Mouse (Mus musculus) frontal cortex, adult 2 months (tissue): ENCODE results near the gene Xab2. TPM values are rescaled to one million over a fixed set of nuclear protein-coding genes. Genes with fewer than 3 reads are reported as not detected.
A peak's percentile ranks its signal among the peaks of the same experiment; 100 is the strongest.
"Not testable (repeated sequence)": the region's sequence is repeated elsewhere in the genome, so short reads cannot be mapped to it uniquely, and the experiment has no call there.

Source experiments
- DNase-seq, 2 experiments: peaks; one replicate each; pipeline ENCODE4 v3.0.0; 2022; ENCODE audit warnings: low spot score in 1 of 2; ENCODE audit errors: extremely low spot score in 1 of 2
- polyA plus RNA-seq: library from polyadenylated mRNA; depleted of rRNA; stranded (reverse); fragments of >200 nt; gene quantifications from 2 replicates; pipeline ENCODE4 v1.2.3, GENCODE M21; 2012

The Xab2 gene
- polyA plus RNA-seq, 1 experiment, result 56.4 TPM

DNA sequence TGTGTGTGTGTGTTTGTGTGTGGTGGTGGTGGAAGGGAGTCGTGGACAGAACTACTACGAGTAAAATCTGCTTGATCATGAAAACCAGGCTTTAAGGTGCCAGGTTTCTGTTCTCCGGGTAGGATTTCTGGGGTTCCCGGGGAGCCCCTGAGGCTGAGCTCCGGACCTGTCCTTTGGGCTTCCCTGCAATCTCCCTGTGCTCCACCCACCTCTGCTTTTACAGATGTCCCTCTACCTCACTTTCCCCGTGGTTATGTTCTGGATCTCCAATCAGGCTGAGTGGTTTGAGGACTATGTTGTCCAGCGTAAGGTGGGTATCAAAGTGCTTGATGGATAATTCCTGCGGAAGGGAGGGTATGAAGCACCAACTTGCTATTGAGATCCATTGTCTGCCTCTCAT is 1.0 kb upstream of the Xab2 start:
- no peak for DNase-seq

DNA sequence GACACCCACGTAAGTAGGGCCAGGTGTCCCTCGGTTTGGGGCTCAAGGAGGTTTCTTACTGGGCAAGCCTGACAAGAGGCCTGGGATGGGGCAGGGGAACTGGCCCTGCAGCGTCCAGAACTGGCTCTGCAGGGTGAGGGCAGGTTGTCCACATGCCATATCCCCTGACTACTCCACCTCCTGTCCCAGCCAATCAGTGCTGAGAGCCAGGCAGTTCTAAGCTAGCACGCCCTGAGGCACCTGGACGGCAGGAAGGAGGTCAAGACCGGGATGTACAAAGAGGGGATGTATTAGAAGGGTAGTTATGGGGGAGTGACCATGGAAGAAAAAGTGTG is 11.3 kb downstream of the Xab2 start:
- DNase-seq, result no peak

DNA sequence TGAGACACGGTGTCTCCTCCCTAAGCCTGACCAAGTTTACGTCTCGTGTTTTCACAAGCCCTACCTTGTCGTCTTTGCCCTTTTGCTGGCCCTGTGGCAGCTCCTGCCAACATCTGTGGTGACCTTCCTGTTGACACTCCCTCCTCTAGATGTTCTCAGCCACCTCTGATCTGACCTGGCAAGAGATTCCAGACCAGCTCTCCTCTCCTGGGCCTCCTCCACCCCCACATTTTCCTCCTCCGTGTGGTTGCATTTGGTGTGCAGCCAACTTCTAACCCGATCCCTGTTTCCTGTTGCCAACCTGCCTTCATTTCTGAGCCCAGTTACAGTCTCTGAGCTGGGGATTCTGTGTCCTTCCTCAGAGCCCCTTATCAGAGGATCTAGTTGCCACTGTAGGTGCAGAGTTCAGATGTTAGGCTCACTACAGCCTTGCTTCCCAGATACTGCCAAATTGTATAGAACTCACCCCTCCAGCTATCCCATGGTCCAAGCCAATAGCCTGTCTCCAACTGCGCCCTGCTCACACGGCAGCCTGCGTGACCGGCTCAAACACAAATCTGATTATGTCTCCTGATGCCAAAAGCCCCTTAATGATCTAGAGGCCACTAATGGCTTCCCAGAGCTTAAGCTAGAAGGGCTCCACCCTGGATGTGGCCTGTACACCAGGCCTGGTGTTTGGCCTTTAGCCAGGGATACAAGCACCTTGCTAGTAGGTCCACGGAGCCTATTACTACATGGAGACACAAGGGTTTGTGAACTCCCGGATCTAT is 11.9 kb downstream of the Xab2 start:
- no peak for DNase-seq

DNA sequence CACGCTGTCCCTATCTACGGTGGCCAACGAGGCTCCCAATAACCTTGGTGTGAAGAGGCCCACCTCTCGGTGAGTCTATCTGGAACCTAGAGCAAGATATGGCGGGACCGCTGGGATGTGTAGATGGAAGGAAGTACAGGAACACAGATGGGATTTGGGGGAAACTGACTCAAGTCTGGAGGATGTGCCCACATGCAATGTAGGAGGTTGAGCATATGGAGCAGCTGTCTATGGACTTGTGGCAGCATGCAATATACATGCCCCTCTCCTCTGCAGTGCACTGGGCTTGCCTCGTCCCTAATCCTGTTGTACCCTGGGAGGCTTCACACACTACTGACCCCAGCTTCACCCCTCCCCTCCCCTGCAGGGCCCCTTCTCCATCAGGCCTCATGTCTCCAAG is 13.3 kb downstream of the Xab2 start:
- no peak for DNase-seq

DNA sequence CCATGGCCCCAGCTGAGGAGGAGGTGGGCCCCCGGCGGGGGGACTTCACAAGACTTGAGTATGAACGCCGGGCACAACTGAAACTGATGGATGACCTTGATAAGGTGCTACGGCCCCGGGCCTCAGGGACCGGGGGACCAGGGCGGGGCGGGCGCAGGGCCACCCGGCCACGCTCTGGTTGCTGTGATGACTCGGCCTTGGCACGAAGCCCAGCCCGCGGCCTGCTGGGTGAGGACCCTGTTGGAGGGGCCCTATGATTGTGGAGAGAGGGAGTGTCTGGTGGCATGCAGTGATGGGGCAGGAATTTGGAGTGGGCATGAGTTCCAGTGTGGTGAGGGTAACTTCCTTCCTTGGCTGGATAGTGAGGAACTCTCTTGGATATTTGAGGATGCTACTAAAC is 14.5 kb downstream of the Xab2 start:
- no peak for DNase-seq

DNA sequence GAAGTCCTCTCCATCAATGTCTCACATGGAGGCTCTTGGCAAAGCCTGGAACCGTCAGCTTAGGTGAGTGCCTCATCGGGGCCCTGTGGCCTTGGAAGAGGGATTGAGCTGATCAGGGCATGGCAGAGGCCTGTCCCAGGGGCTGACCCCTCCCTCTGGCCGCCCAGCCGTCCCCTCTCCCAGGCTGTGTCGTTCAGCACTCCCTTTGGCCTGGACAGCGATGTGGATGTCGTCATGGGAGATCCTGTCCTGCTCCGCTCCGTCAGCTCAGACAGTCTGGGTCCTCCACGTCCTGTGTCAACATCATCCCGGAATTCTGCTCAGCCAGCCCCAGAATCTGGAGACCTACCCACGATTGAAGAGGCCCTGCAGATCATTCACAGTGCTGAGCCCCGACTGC is 17.7 kb downstream of the Xab2 start:
- DNase-seq, result no peak

DNA sequence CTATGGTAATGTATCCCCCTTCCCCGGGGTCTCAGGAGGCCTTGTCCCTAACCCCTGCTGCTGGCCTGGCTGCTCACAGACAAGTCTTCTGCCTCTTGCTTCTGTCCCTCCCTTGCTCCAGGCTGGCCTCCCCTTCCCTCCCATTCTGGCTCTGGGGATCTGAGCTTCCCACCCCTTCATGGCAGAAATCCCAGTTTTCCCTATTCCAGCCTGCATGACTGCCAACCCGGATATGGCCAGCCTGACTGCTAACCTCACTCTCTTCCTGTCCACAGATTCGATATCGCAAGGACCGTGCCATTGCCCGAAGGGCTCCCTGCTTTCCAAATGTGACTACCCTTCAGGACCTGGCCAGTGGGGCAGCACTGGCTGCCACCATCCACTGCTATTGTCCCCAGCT is 20.7 kb downstream of the Xab2 start:
- DNase-seq, result no peak

DNA sequence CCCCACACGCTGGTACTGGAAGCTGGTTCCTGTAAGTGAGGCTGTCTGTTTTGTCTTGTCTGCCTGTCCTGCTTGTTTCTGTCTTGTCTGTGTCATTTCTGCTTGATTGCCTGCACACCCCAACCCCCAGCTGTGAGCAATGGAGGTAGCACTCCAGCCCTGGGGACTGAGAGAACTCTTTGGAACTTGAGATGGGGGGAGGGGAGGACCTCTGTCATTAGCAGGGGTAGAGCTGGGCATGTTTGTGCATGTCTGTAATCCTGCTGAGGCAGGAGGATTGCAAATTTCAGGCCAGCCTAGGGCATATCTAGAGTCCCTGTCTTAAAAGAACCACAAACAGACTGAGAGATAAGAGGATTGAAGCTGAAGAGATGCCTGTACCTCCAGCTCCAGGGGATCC is 21.9 kb downstream of the Xab2 start:
- no peak for DNase-seq

DNA sequence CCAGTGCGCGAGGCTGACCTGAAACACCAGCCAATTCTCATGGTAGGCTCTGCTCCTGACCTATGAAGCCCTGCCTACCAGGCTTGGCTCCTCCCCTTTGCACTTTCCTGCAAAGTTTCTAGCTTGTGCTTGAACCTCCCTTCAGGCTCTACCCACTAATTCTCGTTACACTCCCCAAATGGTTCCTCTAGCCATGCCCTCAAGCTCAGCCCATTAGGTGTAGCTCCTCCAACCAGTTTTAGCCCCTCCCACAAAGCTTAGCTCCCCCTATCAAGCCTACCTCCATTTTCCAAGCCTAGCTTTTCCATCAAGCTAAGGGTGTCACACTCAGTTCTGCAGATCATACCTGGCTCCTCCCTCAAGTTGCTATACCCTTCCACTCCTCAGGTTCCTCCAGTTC is 23.1 kb downstream of the Xab2 start:
- no peak for DNase-seq

DNA sequence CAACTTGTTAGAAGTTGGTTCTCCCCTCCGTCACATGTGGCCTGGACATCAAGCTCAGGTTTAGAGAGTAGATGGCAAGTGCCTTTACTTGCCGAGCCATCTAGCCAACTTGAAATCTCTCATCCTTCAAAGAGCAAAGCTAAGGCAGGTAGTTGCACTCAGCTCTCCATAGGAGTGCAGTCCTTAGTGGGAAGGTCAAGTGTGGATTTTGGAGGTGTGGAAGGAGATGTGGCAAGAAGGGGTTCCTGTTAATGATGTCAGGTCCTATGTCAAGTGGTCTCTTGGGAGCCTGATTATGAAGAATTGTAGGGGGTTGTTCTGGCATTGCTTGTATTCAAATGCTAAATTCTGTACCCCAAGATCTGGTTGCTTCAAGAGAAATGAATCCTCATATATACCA is 26.6 kb downstream of the Xab2 start:
- DNase-seq, result no peak

DNA sequence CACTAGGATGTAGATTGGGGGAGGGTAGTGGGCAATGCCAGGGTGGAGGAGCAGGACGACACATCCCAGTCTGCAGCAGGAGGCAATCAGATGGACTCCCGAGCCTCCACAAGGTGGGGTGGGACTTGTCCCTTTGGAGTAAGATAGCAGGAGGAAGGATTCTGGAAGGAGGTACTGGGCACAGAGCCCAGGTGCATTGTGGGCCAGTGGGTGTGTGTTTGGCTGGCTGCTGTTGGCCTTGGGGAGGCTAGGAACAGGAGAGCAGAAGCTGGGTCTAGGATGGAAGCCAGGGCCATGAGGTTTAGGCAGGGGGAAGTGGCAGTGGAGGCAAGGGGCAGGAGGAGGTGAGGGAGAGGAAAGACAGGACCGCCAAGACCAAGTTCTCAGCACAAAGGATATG is 27.6 kb downstream of the Xab2 start:
- no peak for DNase-seq

DNA sequence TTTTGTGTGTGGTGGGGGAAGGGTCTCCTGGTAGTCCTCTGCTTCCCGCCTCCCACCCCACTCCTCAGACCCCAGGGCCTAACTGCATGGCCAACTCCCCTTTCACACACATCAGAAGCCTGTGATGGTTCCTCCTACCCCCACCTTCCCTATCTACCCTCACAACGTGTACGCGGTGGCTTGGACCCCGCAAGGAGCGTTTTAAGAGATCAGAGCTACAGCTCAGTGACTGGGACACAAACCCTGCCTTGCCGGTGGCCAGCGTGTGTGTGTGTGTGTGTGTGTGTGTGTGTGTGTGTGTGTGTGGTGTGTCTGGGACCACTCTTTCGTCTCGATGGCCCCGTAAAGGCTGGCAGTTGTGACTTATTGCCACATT is 32.9 kb downstream of the Xab2 start:
- no peak for DNase-seq

DNA sequence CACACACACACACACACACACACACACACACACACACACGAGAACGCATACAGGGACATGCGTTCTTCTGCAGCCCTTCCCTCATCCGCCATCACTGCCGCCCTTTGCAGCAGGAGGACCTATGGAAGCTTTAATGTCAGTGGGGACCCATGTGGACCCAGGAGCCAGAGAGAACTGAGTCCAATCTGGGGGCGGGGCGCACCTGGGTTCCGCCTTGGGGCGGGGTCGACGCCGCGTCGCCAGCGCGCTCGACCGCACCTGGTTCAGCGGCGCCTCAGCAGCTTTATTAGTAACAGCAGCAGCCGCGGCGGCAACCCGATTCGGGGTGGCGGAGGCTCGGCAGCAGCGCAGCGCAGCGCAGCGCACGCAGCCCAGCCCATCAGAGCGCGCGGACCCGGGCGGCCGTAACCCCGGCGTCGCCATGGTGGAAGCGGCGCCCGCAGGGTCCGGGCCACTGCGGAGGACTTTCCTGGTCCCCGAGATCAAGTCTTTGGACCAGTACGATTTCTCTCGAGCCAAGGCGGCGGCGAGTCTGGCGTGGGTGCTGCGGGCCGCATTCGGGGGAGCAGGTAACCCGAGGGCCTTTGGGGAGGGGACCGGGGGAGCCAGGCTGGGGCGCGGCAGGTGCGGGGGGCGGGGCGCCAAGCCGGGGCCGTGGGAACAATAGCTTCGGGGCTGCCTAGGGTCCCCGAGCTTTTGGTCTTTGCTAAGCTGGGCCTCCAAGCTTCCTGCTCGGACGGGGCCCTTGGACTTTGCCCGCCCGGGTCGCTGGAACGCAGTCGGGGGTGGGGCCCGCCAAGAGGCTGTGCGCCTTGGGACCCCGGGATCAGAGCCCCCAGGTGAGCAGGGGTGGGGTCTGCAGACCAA is 33.5 kb downstream of the Xab2 start:
- peak in 1 of 2 experiments; percentile 74 for DNase-seq

DNA sequence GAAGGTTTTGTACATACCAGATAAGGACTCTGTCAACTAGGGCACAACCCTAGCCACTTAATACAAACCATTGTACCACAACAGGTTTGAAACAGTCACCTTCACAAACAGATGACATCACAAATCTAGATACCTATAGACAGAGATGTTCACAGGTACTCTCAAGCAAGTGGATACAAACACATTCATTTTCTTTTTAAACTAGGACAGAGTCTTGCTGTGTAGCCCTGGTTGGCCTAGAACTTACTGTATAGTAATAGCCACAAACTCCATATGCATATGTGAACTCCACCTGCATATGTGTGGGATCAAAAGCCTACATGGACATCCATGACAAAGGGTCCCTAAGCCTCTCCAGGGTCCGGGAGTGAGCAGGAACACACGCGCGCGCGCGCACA is 34.1 kb downstream of the Xab2 start, which contains the start of gene Camsap3:
TSS of gene Camsap3 (plus strand) at position 301 of the 398 bp plus-strand sequence.
- no peak for DNase-seq

DNA sequence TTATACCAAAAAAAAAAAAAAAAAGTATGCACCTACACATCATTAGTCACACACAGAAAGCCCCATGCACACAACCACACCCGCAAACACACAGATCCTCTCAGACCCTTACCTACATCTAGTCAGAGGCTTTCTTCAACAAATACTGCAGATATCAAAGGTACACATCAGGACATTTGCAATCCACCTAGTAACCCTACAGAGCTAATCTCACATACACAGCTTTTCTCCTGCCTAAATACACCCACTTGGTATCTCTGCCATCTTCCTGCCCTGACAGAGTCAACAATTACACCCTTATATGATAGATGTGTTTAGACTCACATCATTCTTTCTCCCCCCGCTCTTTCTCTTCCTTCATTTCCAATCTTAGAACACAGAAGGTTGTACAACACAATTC is 34.7 kb downstream of the Xab2 start:
- DNase-seq, result no peak

DNA sequence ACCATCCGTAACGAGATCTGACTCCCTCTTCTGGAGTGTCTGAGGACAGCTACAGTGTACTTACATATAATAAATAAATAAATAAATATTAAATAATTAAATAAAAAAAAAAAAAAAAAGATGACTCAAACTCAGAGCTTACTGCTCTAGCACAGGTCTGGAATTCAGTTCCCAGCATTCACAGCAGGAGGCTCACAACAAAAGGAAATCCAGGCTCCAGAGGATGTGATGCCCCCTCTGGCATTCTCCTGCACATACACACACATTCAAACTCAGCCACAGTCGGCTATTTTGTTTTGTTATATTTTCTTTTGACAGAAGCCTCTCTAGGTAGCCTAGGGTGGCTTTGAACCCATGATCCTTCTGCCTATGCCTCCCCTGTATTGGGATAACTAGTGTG is 39.2 kb downstream of the Xab2 start:
- DNase-seq, result not testable (repeated sequence)

DNA sequence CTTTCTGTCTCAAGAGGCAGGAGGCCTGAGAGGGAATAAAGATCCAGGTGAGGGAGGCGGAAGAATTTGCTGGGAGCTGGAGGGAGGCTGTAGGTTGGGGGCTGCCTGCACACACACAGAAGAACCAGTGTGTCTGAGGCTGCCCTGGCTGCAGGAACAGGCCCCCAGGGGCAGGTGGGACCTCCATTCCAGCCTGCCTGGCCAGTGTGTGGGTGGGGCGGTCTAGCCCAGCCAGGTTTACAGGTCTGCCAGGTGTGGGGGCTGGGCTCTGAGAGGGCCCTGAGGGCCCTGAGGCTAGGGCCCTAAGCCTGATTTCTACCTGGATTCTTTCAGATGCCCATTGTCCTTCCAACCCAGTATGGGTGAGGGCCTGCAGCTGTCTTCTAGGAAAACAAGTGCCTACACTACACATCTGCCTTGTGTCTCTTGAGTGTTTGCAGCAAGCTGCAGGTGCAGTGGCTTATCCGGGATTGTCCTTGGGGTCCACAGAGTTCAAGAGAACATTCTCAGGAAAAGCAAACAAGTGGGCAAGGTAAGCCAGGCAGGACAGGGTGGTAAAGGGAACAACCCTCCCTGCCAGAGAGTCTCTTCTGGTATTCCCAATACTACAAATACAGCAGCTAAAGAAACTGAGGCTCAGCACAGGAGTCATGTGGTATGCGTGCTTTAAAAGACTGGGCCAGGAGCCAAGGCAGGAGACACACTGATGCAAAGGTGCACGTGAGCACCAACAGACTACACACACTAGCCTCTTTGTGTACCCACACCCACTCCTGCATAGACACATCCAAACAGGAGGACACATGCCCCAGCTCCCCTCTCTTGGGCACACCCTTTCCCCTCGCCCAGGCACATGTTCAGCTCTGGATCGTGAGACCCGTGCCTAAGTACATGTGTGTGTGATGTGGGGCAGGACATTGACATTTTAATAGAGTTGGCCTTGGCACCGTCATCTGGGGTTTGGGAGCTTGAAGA is 41.4 kb downstream of the Xab2 start:
- no peak for DNase-seq

DNA sequence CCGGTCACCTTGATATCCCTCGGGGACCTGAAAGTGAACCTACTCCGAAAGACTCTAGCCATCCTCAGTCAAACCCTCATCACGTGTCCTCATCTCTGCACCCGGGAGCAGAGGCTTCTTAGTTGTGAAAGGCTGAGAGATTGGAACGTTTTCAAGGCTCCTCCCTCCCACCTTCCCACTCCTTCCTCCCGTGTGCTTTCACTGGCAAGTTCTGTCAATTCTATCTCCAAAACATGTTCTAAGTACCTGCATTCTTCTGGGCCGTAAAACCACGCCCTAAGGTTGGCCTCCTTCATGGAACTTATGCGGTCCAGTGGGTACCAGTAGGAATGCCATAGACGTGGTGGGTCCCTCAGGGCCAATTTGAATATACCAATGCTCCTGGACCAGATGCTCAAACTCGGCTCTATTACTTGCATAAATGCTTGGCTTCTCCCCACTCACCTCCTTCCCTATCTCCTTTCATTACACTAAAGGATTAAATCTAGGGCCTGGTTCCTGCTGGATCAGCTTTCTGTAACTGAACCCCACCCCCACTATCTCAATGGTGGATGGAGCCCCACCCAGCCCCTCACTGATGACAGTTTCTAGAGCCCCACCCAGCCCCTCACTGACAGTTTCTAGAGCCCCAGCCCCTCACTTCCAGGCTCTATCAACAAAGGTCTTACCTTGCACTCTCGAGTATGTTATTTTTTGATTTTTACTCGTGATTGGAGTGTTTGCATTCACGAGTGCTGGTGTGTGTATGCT is 44.7 kb downstream of the Xab2 start:
- no peak for DNase-seq

DNA sequence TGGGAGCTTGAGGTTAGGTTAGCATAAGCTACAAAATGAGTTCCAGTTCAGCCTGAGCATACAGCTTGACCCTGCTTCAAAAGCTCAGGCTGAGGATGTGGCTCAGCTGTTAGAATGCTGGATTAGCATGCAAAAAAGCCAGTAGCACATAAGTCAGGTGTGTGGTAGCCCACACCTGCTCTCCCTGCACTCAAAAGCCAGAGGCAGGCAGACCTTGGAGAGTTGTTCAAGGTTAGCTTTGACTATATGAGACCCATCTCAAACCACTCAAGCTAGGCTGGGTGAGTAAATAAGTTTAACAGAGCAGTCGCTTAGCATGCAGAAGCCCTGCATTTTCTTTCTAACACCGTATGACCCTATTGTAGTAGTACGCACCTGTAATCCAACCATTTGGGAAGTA is 46.6 kb downstream of the Xab2 start:
- no peak for DNase-seq

DNA sequence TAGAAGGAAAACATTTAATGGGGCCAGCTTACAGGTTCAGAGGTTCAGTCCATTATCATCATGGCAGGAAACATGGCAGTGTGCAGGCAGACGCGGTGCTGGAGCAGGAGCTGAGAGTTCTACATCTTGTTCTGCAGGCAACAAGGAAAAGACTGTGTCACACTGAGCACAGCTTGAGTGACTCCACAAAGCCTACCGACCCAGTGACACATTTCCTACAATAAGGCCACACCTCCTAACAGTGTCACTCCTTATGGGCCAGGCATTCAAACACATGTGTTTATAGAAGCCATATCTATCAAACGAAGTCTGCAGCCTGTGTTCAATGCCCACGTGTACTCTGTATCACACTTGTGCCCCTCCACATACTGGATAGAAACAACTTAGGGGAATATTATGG is 51.3 kb downstream of the Xab2 start:
- no peak for DNase-seq
